Mouse (Mus musculus): Measurements from ENCODE around the gene Dgkd. TPM values are rescaled to one million over a fixed set of nuclear protein-coding genes. Genes with fewer than 3 reads are reported as not detected.

Dgkd gene
- polyA plus RNA-seq, 1 experiment from 2014 or later: 9.1 TPM

GRCm38 (mm10) chr1:87852081-87852790 is 851 bp upstream of the Dgkd start:
- Histone ChIP-seq H3K27ac (ENCODE audit: low read depth) (no peak overlapping the region; the same call in 1 of the 2 replicates), H3K9me3 (ENCODE audit: low read length) (no peaks in the 10 kb centered on the region), H3K4me1 (ENCODE audit: insufficient read depth) (peaks cover 49% of the 10 kb centered on the region), H3K36me3 (replicated peaks; ENCODE audit: insufficient read depth, low read length) (no peaks in the 10 kb centered on the region), H3K4me2 (ENCODE audit: low read depth, low read length) (peak overlapping the region; percentile 99), H3K27me3 (ENCODE audit: insufficient read depth, low read length) (no peaks in the 10 kb centered on the region), H3K9ac (replicated peaks) (no peak overlapping the region), H3K4me3 (ENCODE audit: low read depth, low read length) (peak overlapping the region; percentile 93; the same call in 1 of the 2 replicates)
- ATAC-seq (no peak), DNase-seq (no peak)
- 52% methylated on average over 5 of the region's 5 CpGs for WGBS (ENCODE audit: insufficient replicate concordance)
- TF ChIP-seq CTCF (IDR thresholded peaks at IDR 0.05; ENCODE audit: low read depth) (no peak), EP300 (IDR thresholded peaks at IDR 0.05; ENCODE audit: low read depth) (no peak)

- Histone ChIP-seq H3K9me3 (ENCODE audit: low read length) (no peaks in the 10 kb centered on the region), H3K27me3 (ENCODE audit: insufficient read depth, low read length) (no peaks in the 10 kb centered on the region), H3K4me1 (ENCODE audit: insufficient read depth) (peaks cover 48% of the 10 kb centered on the region), H3K9ac (replicated peaks) (peak overlapping the region; percentile 92), H3K36me3 (replicated peaks; ENCODE audit: insufficient read depth, low read length) (no peaks in the 10 kb centered on the region), H3K4me2 (ENCODE audit: low read depth, low read length) (peak overlapping the region; percentile 99), H3K27ac (ENCODE audit: low read depth) (peak overlapping the region; percentile 76), H3K4me3 (ENCODE audit: low read depth, low read length) (peak overlapping the region; percentile 93)
- no peak for ATAC-seq
- DNase-seq: peak; percentile 33
- WGBS (ENCODE audit: insufficient replicate concordance): 2% methylated on average over 24 of the region's 48 CpGs
- TF ChIP-seq EP300 (IDR thresholded peaks at IDR 0.05; ENCODE audit: low read depth) (no peak), CTCF (IDR thresholded peaks at IDR 0.05; ENCODE audit: low read depth) (no peak)
Measured at GRCm38 (mm10) chr1:87853601-87854361, 694 bp downstream of the Dgkd start.

GRCm38 (mm10) chr1:87854411-87854810 is 1.3 kb downstream of the Dgkd start:
- 14% methylated on average over 6 of the region's 6 CpGs for WGBS (ENCODE audit: insufficient replicate concordance)

GRCm38 (mm10) chr1:87854851-87855251 is 1.8 kb downstream of the Dgkd start:
- 10% methylated on average over 2 of the region's 2 CpGs for WGBS (ENCODE audit: insufficient replicate concordance)
- Histone ChIP-seq H3K4me3 (ENCODE audit: low read depth, low read length) (peak overlapping the region; percentile 93), H3K4me1 (ENCODE audit: insufficient read depth) (peaks cover 48% of the 10 kb centered on the region), H3K27ac (ENCODE audit: low read depth) (peak overlapping the region; percentile 76), H3K9me3 (ENCODE audit: low read length) (no peaks in the 10 kb centered on the region), H3K27me3 (ENCODE audit: insufficient read depth, low read length) (no peaks in the 10 kb centered on the region), H3K36me3 (replicated peaks; ENCODE audit: insufficient read depth, low read length) (no peaks in the 10 kb centered on the region), H3K4me2 (ENCODE audit: low read depth, low read length) (peak overlapping the region; percentile 99), H3K9ac (replicated peaks) (peak overlapping the region; percentile 92)
- ATAC-seq (no peak), DNase-seq (peak; percentile 22)
- TF ChIP-seq CTCF (IDR thresholded peaks at IDR 0.05; ENCODE audit: low read depth) (peak; percentile 32; the same call in 1 of the 2 replicates), EP300 (IDR thresholded peaks at IDR 0.05; ENCODE audit: low read depth) (no peak)

More at GRCm38 (mm10) chr1:87854411-87854810, 1.3 kb downstream of the Dgkd start:
- Histone ChIP-seq H3K27ac (ENCODE audit: low read depth) (peak overlapping the region; percentile 76), H3K4me1 (ENCODE audit: insufficient read depth) (peaks cover 51% of the 10 kb centered on the region), H3K9me3 (ENCODE audit: low read length) (no peaks in the 10 kb centered on the region), H3K4me2 (ENCODE audit: low read depth, low read length) (peak overlapping the region; percentile 99), H3K27me3 (ENCODE audit: insufficient read depth, low read length) (no peaks in the 10 kb centered on the region), H3K9ac (replicated peaks) (peak overlapping the region; percentile 92), H3K36me3 (replicated peaks; ENCODE audit: insufficient read depth, low read length) (no peaks in the 10 kb centered on the region), H3K4me3 (ENCODE audit: low read depth, low read length) (peak overlapping the region; percentile 93)
- no peak for DNase-seq
- no peak for ATAC-seq
- TF ChIP-seq CTCF (IDR thresholded peaks at IDR 0.05; ENCODE audit: low read depth) (no peak), EP300 (IDR thresholded peaks at IDR 0.05; ENCODE audit: low read depth) (no peak)

GRCm38 (mm10) chr1:87855522-87855921 is 2.4 kb downstream of the Dgkd start:
- Histone ChIP-seq H3K4me1 (ENCODE audit: insufficient read depth) (peaks cover 52% of the 10 kb centered on the region), H3K36me3 (replicated peaks; ENCODE audit: insufficient read depth, low read length) (no peaks in the 10 kb centered on the region), H3K9me3 (ENCODE audit: low read length) (no peaks in the 10 kb centered on the region), H3K4me3 (ENCODE audit: low read depth, low read length) (peak overlapping the region; percentile 93; the same call in 1 of the 2 replicates), H3K9ac (replicated peaks) (0 out of 2 replicates have a peak overlapping the region, but pooled peaks have one; percentile 92), H3K27me3 (ENCODE audit: insufficient read depth, low read length) (no peaks in the 10 kb centered on the region), H3K27ac (ENCODE audit: low read depth) (no peak overlapping the region), H3K4me2 (ENCODE audit: low read depth, low read length) (peak overlapping the region; percentile 99)
- no peak for DNase-seq
- WGBS (ENCODE audit: insufficient replicate concordance): 79% methylated on average over 1 of the region's 1 CpGs
- ATAC-seq: no peak
- no peak for TF ChIP-seq EP300 (IDR thresholded peaks at IDR 0.05; ENCODE audit: low read depth)
- TF ChIP-seq CTCF (IDR thresholded peaks at IDR 0.05; ENCODE audit: low read depth): no peak

DNA sequence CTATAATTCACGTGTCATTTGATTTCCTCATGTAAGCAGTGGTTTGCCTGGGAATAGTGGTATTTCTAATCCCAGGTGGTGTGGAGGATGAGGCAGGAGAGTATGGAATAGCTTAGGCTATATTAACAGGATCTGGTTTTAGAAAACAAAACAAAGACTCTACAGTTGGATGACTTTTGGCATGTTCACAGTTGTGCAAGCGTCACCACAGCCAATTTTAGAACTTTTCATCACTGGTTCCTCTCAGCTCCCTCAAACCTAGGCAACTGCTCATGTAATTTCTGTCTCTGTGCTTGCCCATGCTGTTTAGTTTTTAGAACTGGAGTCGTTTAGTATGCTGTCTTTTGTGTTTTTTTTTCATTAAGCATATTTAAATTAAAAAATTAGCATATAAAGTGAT is 3.7 kb downstream of the Dgkd start:
- Histone ChIP-seq H3K9ac (replicated peaks) (no peak overlapping the region), H3K4me1 (ENCODE audit: insufficient read depth) (peaks cover 48% of the 10 kb centered on the region), H3K36me3 (replicated peaks; ENCODE audit: insufficient read depth, low read length) (no peaks in the 10 kb centered on the region), H3K4me3 (ENCODE audit: low read depth, low read length) (no peak overlapping the region), H3K4me2 (ENCODE audit: low read depth, low read length) (peak overlapping the region; percentile 38), H3K27ac (ENCODE audit: low read depth) (peak overlapping the region; percentile 56), H3K9me3 (ENCODE audit: low read length) (no peaks in the 10 kb centered on the region), H3K27me3 (ENCODE audit: insufficient read depth, low read length) (no peaks in the 10 kb centered on the region)
- TF ChIP-seq CTCF (IDR thresholded peaks at IDR 0.05; ENCODE audit: low read depth) (no peak), EP300 (IDR thresholded peaks at IDR 0.05; ENCODE audit: low read depth) (no peak)
- ATAC-seq (no peak), DNase-seq (no peak)
- 43% methylated on average over 3 of the region's 3 CpGs for whole genome bisulfite sequencing (ENCODE audit: insufficient replicate concordance)

Measured in liver, postnatal 0 days (tissue).